Mouse (Mus musculus) embryonic facial prominence, embryonic 13.5 days (tissue): ENCODE measurements around the gene Fosb. TPM values are rescaled to one million over a fixed set of nuclear protein-coding genes. Genes with fewer than 3 reads are reported as not detected.

Experiments used
- ATAC-seq: fragments of 200-750 bp; cut with Nextera tagmentation; 2 replicates; pipeline ENCODE4 v1.8.0; 2017; ENCODE audit warnings: low read depth; ENCODE audit not compliant: insufficient number of reproducible peaks, insufficient read depth, low FRiP score, low TSS enrichment
- H3K27ac ChIP-seq: fragments of 300-500 bp; sonication (generic); 2 replicates; pipeline ENCODE4 v1.5.1; 2015; ENCODE audit warnings: moderate library complexity, mild to moderate bottlenecking, inconsistent platforms
- H3K27me3 ChIP-seq: fragments of 300-500 bp; sonication (generic); 2 replicates; pipeline ENCODE4 v1.6.1; 2015; ENCODE audit warnings: mild to moderate bottlenecking, inconsistent platforms
- H3K36me3 ChIP-seq: fragments of 300-500 bp; sonication (generic); 2 replicates; pipeline ENCODE4 v1.6.1; 2015; ENCODE audit warnings: mild to moderate bottlenecking, inconsistent platforms
- H3K4me1 ChIP-seq: fragments of 300-500 bp; sonication (generic); 2 replicates; pipeline ENCODE4 v1.6.1; 2015; ENCODE audit warnings: inconsistent platforms
- H3K4me2 ChIP-seq: fragments of 300-500 bp; sonication (generic); 2 replicates; pipeline ENCODE4 v1.6.1; 2015; ENCODE audit warnings: moderate library complexity, mild to moderate bottlenecking, inconsistent platforms
- H3K4me3 ChIP-seq: fragments of 300-500 bp; sonication (generic); 2 replicates; pipeline ENCODE4 v1.5.1; 2015; ENCODE audit warnings: mild to moderate bottlenecking, inconsistent platforms
- H3K9ac ChIP-seq: fragments of 300-500 bp; sonication (generic); 2 replicates; pipeline ENCODE4 v1.6.1; 2015; ENCODE audit warnings: mild to moderate bottlenecking, inconsistent platforms
- H3K9me3 ChIP-seq: fragments of 300-500 bp; sonication (generic); 2 replicates; pipeline ENCODE4 v1.6.1; 2016; ENCODE audit warnings: inconsistent platforms
- WGBS: fragments of 180-500 bp; shearing (Covaris S2); methylation state at CpG from one replicate; pipeline ENCODE4 v1.1.7; 2015; ENCODE audit warnings: mixed read lengths; 5-methylcytosine and 5-hydroxymethylcytosine counted together
- polyA plus RNA-seq: library from polyadenylated mRNA; unstranded; fragments of >200 nt; fragmentation: Nextera tagmentation; extraction: Ambion mirVana; gene quantifications from 2 replicates; pipeline ENCODE4 v1.2.1, GENCODE M21; 2015

Gene Fosb
- polyA plus RNA-seq, 1 experiment from 2014 or later, result 0.06 TPM

GRCm38 (mm10) chr7:19256567-19256966 is 53.3 kb downstream of the Fosb start:
- Histone ChIP-seq H3K27ac (no peak overlapping the region; the same call in 1 of the 2 replicates), H3K27me3 (no peaks in the 10 kb centered on the region), H3K4me1 (peaks cover 13% of the 10 kb centered on the region), H3K9ac (no peak overlapping the region), H3K4me3 (no peak overlapping the region), H3K36me3 (peaks cover 64% of the 10 kb centered on the region), H3K4me2 (no peak overlapping the region), H3K9me3 (no peaks in the 10 kb centered on the region)
- 74% methylated on average over 7 of the region's 7 CpGs for WGBS
- ATAC-seq, result no peak

- Histone ChIP-seq H3K4me1 (peaks cover 13% of the 10 kb centered on the region), H3K4me2 (no peak overlapping the region), H3K36me3 (peaks cover 54% of the 10 kb centered on the region), H3K27me3 (no peaks in the 10 kb centered on the region), H3K27ac (no peak overlapping the region), H3K9ac (no peak overlapping the region), H3K9me3 (no peaks in the 10 kb centered on the region), H3K4me3 (no peak overlapping the region)
- ATAC-seq, result no peak
- 92% methylated on average over 17 of the region's 17 CpGs for WGBS
Observed at GRCm38 (mm10) chr7:19255395-19255794, 54.5 kb downstream of the Fosb start.

GRCm38 (mm10) chr7:19253437-19253836 is 56.4 kb downstream of the Fosb start:
- H3K9me3 ChIP-seq, result no peaks in the 10 kb centered on the region
- no peak overlapping the region for H3K27ac ChIP-seq
- no peak overlapping the region for H3K9ac ChIP-seq
- no peak for ATAC-seq
- H3K36me3 ChIP-seq, result peaks cover 34% of the 10 kb centered on the region
- no peak overlapping the region for H3K4me2 ChIP-seq
- peaks cover 13% of the 10 kb centered on the region for H3K4me1 ChIP-seq
- no peaks in the 10 kb centered on the region for H3K27me3 ChIP-seq
- 50% methylated on average over 5 of the region's 5 CpGs for WGBS
- no peak overlapping the region for H3K4me3 ChIP-seq

Other genes starting within 250 kb of the Fosb start
- 16.4 and 17.6 TPM in 2 replicates for gene Dmwd, start 233.8 kb downstream of the Fosb start, polyA plus RNA-seq
- gene Dmpk, start 226.2 kb downstream of the Fosb start, polyA plus RNA-seq, result 13.1 and 16.8 TPM in 2 replicates
- gene Six5, start 215.5 kb downstream of the Fosb start, polyA plus RNA-seq, result 14.7 and 15.3 TPM in 2 replicates
- 3.5 and 4.4 TPM in 2 replicates for gene Gm4969, start 191.7 kb downstream of the Fosb start, polyA plus RNA-seq
- gene Fbxo46, start 190.2 kb downstream of the Fosb start, polyA plus RNA-seq, result 15.3 and 16.6 TPM in 2 replicates
- 15.2 and 16.2 TPM in 2 replicates for gene Qpctl, start 160.8 kb downstream of the Fosb start, polyA plus RNA-seq
- 137 and 167 TPM in 2 replicates for gene Snrpd2, start 160.3 kb downstream of the Fosb start, polyA plus RNA-seq
- 0.37 and 0.56 TPM in 2 replicates for gene Gipr, start 143.9 kb downstream of the Fosb start, polyA plus RNA-seq
- gene Eml2, start 133.6 kb downstream of the Fosb start, polyA plus RNA-seq, result 5.1 and 7.2 TPM in 2 replicates
- gene Gpr4, start 97.5 kb downstream of the Fosb start, polyA plus RNA-seq, result 1.6 and 1.9 TPM in 2 replicates
- 36.2 and 38.2 TPM in 2 replicates for gene Opa3, start 81.7 kb downstream of the Fosb start, polyA plus RNA-seq
- gene Vasp, start 38.2 kb downstream of the Fosb start, polyA plus RNA-seq, result 57.3 and 64.0 TPM in 2 replicates
- not detected in 2 replicates for gene Ppm1n, start 30.0 kb downstream of the Fosb start, polyA plus RNA-seq
- 10.2 and 11.7 TPM in 2 replicates for gene Rtn2, start 27.4 kb downstream of the Fosb start, polyA plus RNA-seq
- 93.2 and 106 TPM in 2 replicates for gene Ercc1, start 34.7 kb upstream of the Fosb start, polyA plus RNA-seq
- gene Cd3eap, start 49.4 kb upstream of the Fosb start, polyA plus RNA-seq, result 29.4 and 30.5 TPM in 2 replicates
- gene Ppp1r13l, start 49.7 kb upstream of the Fosb start, polyA plus RNA-seq, result 8.3 and 12.6 TPM in 2 replicates
- gene Ercc2, start 72.0 kb upstream of the Fosb start, polyA plus RNA-seq, result 17.0 and 17.4 TPM in 2 replicates
- 14.5 and 14.8 TPM in 2 replicates for gene Klc3, start 94.1 kb upstream of the Fosb start, polyA plus RNA-seq
- gene Ckm, start 94.7 kb upstream of the Fosb start, polyA plus RNA-seq, result 2.1 TPM in 1 of 2 replicates, not detected in the other
- gene Mark4, start 148.8 kb upstream of the Fosb start, polyA plus RNA-seq, result 10.2 and 12.4 TPM in 2 replicates
- 0.73 and 0.84 TPM in 2 replicates for gene Exoc3l2, start 153.3 kb upstream of the Fosb start, polyA plus RNA-seq
- gene Bloc1s3, start 198.3 kb upstream of the Fosb start, polyA plus RNA-seq, result 2.3 and 2.7 TPM in 2 replicates
- 60.2 and 64.1 TPM in 2 replicates for gene Trappc6a, start 198.3 kb upstream of the Fosb start, polyA plus RNA-seq
- 0.08 and 0.15 TPM in 2 replicates for gene Nkpd1, start 207.8 kb upstream of the Fosb start, polyA plus RNA-seq